Mouse (Mus musculus) forebrain, embryonic 13.5 days (tissue): Measurements from ENCODE around the gene Scamp1. TPM values are rescaled to one million over a fixed set of nuclear protein-coding genes. Genes with fewer than 3 reads are reported as not detected.
A peak's percentile ranks its signal among the peaks of the same experiment; 100 is the strongest.

Experiments used
- ATAC-seq: fragments of 200-750 bp; cut with Nextera tagmentation; 2 replicates; pipeline ENCODE4 v1.8.0; 2017
- H3K27ac ChIP-seq: fragments of 300-500 bp; sonication (generic); 2 replicates; pipeline ENCODE4 v1.5.1; 2015; ENCODE audit warnings: inconsistent platforms, mild to moderate bottlenecking, moderate library complexity
- H3K27me3 ChIP-seq: fragments of 300-500 bp; sonication (generic); 2 replicates; pipeline ENCODE4 v1.6.1; 2015; ENCODE audit warnings: mild to moderate bottlenecking, inconsistent platforms
- H3K36me3 ChIP-seq: fragments of 300-500 bp; sonication (generic); 2 replicates; pipeline ENCODE4 v1.6.1; 2015; ENCODE audit warnings: mild to moderate bottlenecking, inconsistent platforms; ENCODE audit not compliant: poor library complexity, severe bottlenecking
- H3K4me1 ChIP-seq: fragments of 300-500 bp; sonication (generic); 2 replicates; pipeline ENCODE4 v1.6.1; 2015; ENCODE audit warnings: inconsistent platforms
- H3K4me2 ChIP-seq: fragments of 300-500 bp; sonication (generic); 2 replicates; pipeline ENCODE4 v1.6.1; 2015; ENCODE audit warnings: inconsistent platforms, mild to moderate bottlenecking, moderate library complexity
- H3K4me3 ChIP-seq: fragments of 300-500 bp; sonication (generic); 2 replicates; pipeline ENCODE4 v1.5.1; 2015; ENCODE audit warnings: mild to moderate bottlenecking, inconsistent platforms
- H3K9ac ChIP-seq: fragments of 300-500 bp; sonication (generic); 2 replicates; pipeline ENCODE4 v1.6.1; 2015; ENCODE audit warnings: mild to moderate bottlenecking, inconsistent platforms
- H3K9me3 ChIP-seq: fragments of 300-500 bp; sonication (generic); replicated peaks from 2 replicates; pipeline ENCODE4 v1.6.1; 2016; ENCODE audit warnings: inconsistent platforms
- WGBS: fragments of 180-500 bp; shearing (Covaris S2); methylation state at CpG from one replicate; pipeline ENCODE4 v1.1.7; 2015; 5-methylcytosine and 5-hydroxymethylcytosine counted together
- polyA plus RNA-seq: library from polyadenylated mRNA; unstranded; fragments of >200 nt; fragmentation: Nextera tagmentation; extraction: Ambion mirVana; gene quantifications from 2 replicates; pipeline ENCODE4 v1.2.1, GENCODE M21; 2015

Scamp1 gene
- polyA plus RNA-seq, 1 experiment from 2014 or later = 65.2 TPM

DNA sequence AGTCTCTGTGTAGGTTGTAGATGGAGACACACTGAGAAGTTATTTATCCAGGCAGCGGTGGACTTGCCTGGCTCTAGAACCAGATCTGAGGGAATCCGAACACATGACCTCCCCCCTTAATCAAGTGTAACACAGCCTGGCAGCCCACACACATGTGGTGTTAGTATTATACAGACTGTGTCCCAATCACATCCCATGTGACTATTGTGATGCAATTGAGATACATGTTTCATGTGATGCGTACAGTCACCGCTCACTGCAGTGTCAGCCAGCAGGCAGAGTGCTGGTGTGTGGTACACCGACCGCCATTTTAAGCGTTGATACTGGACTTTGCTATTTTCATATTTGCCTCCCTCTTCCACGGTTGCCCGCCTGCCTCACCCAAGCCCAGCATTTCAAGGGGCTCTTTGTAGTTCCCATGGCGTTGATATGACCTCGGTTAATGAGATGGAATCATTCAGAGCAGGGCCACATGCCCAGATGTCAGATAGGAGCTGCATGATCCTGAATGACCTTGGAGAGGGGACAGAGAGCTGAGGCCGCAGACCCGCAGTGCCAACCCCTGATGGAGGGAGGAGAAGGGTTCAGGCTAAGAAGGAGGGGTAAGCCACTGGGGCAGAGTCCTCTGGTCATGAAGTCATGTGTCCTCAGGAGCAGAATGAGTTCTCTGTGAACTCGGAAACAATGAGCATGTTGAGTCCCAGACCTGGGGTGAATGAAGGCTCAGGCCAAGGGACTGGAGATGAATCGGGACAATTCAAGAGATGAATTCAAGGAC, 112.9 kb downstream of the Scamp1 start:
- H3K9ac ChIP-seq = no peak overlapping the region
- peaks cover 33% of the 10 kb centered on the region for H3K4me1 ChIP-seq
- no peak overlapping the region for H3K27ac ChIP-seq
- 77% methylated on average over 15 of the region's 15 CpGs for WGBS
- H3K36me3 ChIP-seq = no peaks in the 10 kb centered on the region
- H3K9me3 ChIP-seq = no peaks in the 10 kb centered on the region
- H3K27me3 ChIP-seq = peaks cover 22% of the 10 kb centered on the region
- no peak overlapping the region for H3K4me3 ChIP-seq
- peak; percentile 28; the same call in 1 of the 2 replicates for ATAC-seq
- H3K4me2 ChIP-seq = no peak overlapping the region; the same call in 1 of the 2 replicates

DNA sequence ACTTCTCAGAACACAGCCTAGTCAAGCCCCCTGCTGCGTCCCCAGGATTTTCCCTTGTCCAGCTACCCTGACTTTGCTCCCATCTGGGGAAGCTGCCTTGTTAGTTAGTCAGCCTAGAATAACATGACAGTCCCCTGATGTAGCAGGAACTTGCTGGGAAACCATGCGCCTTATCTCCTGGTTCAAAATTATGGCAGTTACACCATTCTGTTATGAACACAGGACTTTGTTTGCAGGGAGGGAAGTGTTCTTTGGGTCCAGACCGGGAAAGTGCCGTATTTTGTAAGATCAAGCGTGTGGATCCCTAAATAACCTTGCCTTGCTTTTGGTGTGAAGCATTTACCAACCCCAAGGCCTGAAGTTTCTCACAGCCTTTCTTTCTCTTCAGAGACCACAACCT, 114.0 kb downstream of the Scamp1 start:
- no peak for ATAC-seq
- Histone ChIP-seq H3K4me3 (no peak overlapping the region), H3K4me1 (peaks cover 33% of the 10 kb centered on the region), H3K9ac (no peak overlapping the region), H3K9me3 (no peaks in the 10 kb centered on the region), H3K27me3 (peaks cover 22% of the 10 kb centered on the region), H3K36me3 (no peaks in the 10 kb centered on the region), H3K27ac (no peak overlapping the region), H3K4me2 (no peak overlapping the region)
- 37% methylated on average over 5 of the region's 5 CpGs for WGBS

DNA sequence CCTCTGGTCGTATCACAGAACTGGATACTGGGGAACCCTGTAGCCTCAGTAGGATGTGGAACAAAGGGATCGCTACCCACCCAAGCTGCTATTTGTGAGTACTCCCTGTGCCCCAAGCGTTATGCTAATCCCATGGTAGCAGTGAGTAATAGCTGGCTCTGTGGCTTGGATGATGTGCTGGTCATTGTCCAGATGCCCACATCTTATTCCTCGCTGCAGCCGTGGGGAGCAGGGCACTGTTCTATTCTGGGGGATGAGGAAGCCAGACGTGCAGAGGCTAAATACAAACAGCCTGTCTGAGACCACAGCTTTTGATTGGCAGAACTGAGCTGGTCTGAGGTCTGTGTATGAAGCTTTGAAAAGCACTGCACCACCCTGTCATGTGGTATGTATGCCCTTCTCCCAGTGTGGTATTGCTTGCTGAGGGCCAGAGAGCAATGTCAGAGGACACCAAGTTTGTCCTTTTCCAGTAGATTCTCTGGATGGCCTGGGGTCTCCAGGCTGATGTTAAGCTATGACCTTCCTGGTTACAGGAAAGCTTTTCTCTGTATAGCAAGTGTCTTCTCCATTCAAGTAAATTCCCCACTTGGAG, 116.2 kb downstream of the Scamp1 start:
- ATAC-seq = no peak

DNA sequence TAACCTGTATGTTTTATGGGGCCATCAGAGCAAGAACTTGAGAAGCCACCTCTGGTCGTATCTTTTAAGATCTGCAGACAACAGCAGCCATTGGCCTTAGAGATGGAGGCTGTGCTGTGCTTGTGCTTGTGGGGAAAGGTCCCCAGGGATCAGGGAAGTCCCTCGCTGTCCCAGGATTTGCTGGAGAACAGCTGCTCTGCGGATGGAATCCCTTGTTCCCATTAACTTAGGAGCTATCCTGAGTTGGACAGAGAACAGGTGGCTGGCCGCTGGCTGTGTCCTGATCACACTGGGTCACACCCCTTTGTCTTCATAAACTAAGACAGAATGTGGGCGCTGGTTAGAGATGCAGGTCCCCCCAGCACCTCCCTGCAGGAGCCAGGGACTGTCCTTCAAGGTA, 117.3 kb downstream of the Scamp1 start:
- no peak for ATAC-seq
- no peak overlapping the region for H3K9ac ChIP-seq

More for the DNA sequence above, 116.2 kb downstream of the Scamp1 start:
- no peaks in the 10 kb centered on the region for H3K36me3 ChIP-seq
- no peak overlapping the region for H3K27ac ChIP-seq
- no peak overlapping the region for H3K4me3 ChIP-seq
- H3K4me1 ChIP-seq = peaks cover 25% of the 10 kb centered on the region
- no peak overlapping the region for H3K4me2 ChIP-seq
- 55% methylated on average over 6 of the region's 6 CpGs for WGBS
- no peaks in the 10 kb centered on the region for H3K9me3 ChIP-seq
- no peak overlapping the region for H3K9ac ChIP-seq
- peaks cover 11% of the 10 kb centered on the region for H3K27me3 ChIP-seq

DNA sequence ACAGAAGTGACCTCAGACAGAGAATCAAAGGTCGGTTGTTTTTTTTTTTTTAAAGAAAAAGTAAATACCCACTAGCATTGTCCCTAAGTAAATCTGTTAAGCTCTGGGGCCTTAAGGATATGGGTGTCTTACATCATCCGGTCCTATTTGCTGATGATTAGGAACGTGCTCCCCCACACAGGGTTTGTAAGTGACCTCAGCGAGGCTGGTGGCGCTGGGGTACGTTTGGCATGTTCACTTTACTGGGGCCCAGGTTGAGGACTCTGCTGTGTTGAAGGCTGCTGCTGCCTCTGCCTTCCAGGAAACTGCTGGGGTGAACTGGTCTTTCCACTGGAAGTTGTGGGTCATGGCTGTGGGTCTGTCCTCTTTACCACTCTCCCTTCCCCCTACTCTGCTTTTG, 121.2 kb downstream of the Scamp1 start:
- Histone ChIP-seq H3K9ac (no peak overlapping the region), H3K27ac (no peak overlapping the region), H3K4me3 (no peak overlapping the region), H3K4me2 (no peak overlapping the region), H3K4me1 (peaks cover 3% of the 10 kb centered on the region; the same call in 1 of the 2 replicates), H3K9me3 (no peaks in the 10 kb centered on the region), H3K27me3 (no peaks in the 10 kb centered on the region), H3K36me3 (no peaks in the 10 kb centered on the region)
- ATAC-seq = no peak
- WGBS = 82% methylated on average over 6 of the region's 6 CpGs

More for the DNA sequence above, 117.3 kb downstream of the Scamp1 start:
- H3K27ac ChIP-seq = no peak overlapping the region
- H3K36me3 ChIP-seq = no peaks in the 10 kb centered on the region
- H3K27me3 ChIP-seq = peaks cover 11% of the 10 kb centered on the region
- H3K4me3 ChIP-seq = no peak overlapping the region
- peaks cover 14% of the 10 kb centered on the region for H3K4me1 ChIP-seq
- no peak overlapping the region for H3K4me2 ChIP-seq
- 84% methylated on average over 5 of the region's 5 CpGs for WGBS
- no peaks in the 10 kb centered on the region for H3K9me3 ChIP-seq

DNA sequence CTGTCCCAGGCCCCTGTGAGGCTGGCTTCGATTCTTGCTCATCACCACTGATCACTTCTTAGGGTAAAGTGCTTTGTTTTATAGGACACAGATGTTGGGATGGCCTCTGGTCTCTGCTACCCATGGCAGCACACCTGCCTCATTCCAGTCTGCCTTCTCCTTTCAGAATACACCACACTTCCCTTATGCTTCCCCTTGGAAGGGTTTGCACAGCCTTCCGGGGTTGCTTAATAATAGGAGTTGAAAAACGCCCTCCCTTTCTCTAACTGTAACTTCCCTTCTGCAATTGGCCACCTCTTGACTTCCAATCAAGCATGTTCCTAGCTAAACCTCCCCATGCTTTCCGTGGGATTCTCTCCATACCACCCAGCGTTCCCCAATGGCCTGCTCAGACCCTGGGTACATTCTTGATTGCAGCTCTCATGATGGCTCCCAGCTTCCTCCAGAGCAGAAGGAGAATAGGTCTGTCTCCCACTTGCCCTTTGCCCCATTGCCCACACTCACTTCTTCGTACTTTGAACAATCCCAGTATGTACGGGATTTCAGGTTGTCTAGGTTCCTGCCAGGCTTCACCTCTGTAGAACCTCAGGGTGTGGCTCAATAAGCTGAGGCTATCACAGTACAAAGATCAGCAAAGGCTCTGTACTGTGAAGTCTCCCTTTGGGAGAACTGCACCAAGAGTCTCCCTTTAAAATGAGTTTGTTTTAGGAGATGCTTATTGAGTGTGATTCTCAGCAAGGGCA, 126.0 kb downstream of the Scamp1 start:
- Histone ChIP-seq H3K4me3 (no peak overlapping the region), H3K27me3 (no peaks in the 10 kb centered on the region), H3K36me3 (no peaks in the 10 kb centered on the region), H3K4me1 (peaks cover 6% of the 10 kb centered on the region; the same call in 1 of the 2 replicates), H3K4me2 (no peak overlapping the region), H3K27ac (no peak overlapping the region), H3K9ac (no peak overlapping the region), H3K9me3 (no peaks in the 10 kb centered on the region)
- WGBS = 86% methylated on average over 7 of the region's 7 CpGs
- no peak for ATAC-seq

DNA sequence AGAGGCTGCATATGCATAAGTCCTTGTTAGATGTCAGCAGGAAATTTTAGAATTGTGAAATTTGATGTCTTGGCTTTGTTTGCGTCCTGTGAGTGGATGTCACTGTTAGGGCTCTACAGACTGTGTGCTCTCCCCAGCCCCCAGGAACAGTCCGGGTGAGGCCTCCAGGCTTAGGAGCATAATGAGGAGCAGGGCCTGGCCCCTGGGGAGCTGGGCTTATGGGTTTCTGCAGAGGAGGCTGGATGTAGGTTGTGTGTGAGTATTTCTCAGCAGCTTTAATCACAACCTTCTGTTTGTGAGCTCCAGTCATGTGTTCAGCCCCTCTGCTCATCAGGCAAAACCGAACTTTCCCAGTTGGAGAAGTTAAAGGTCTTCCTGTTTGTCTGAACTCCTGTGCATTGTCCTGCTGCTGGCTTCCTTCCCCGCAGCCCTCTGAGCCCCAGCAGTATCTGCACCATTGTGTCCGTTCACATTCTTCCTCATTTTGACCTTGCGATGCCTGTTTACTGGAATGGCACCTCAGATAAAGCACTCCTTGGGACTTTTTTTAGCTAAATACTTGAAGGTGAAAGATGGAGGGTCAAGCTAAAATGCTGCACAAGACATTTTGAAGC, 126.7 kb downstream of the Scamp1 start:
- Histone ChIP-seq H3K27me3 (no peaks in the 10 kb centered on the region), H3K4me1 (peaks cover 6% of the 10 kb centered on the region; the same call in 1 of the 2 replicates), H3K4me2 (no peak overlapping the region), H3K36me3 (no peaks in the 10 kb centered on the region), H3K9ac (no peak overlapping the region), H3K4me3 (no peak overlapping the region), H3K27ac (no peak overlapping the region), H3K9me3 (no peaks in the 10 kb centered on the region)
- 55% methylated on average over 6 of the region's 6 CpGs for WGBS
- no peak for ATAC-seq

DNA sequence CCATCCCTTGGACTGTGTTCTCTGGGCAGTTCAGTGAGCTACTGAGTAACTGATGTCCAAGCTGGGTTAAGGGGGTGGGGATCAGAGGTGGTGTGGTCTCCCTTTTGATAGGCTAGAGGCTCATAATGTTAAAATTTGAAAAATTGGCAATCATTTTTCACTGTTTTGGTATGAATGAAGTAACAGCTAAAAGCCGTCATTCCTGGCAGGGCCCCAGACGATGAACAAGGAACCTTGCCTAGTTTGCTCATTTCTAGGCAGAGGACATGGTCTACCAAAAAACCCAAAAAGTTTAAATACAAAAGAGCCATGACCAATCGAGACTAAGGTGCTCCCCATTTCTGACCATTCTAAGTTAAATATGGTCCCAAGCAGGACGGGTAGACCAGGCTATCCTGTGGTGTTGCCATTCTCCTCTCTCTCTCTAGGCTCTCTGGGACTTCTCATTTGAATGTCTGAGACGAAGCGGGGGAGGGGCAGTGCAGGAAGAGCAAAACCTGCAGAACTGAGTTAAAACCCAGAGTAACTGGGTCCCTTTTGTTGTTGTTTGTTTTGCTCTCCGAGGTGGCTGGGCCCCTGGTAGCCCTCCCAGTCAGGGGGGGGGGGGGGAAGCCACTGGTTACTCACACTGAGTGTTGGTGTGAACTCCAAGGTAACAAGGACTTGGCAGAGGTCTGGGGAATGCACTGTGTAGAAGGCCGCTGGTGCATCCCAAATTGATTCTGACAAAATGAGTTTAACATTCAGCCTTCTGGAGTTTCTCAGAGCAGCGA, 129.8 kb downstream of the Scamp1 start:
- H3K4me2 ChIP-seq = no peak overlapping the region
- no peaks in the 10 kb centered on the region for H3K27me3 ChIP-seq
- no peak overlapping the region for H3K4me3 ChIP-seq
- H3K9me3 ChIP-seq = no peaks in the 10 kb centered on the region
- H3K4me1 ChIP-seq = peaks cover 6% of the 10 kb centered on the region; the same call in 1 of the 2 replicates
- ATAC-seq = no peak
- H3K9ac ChIP-seq = no peak overlapping the region
- no peak overlapping the region for H3K27ac ChIP-seq
- H3K36me3 ChIP-seq = no peaks in the 10 kb centered on the region
- WGBS = 44% methylated on average over 9 of the region's 9 CpGs

DNA sequence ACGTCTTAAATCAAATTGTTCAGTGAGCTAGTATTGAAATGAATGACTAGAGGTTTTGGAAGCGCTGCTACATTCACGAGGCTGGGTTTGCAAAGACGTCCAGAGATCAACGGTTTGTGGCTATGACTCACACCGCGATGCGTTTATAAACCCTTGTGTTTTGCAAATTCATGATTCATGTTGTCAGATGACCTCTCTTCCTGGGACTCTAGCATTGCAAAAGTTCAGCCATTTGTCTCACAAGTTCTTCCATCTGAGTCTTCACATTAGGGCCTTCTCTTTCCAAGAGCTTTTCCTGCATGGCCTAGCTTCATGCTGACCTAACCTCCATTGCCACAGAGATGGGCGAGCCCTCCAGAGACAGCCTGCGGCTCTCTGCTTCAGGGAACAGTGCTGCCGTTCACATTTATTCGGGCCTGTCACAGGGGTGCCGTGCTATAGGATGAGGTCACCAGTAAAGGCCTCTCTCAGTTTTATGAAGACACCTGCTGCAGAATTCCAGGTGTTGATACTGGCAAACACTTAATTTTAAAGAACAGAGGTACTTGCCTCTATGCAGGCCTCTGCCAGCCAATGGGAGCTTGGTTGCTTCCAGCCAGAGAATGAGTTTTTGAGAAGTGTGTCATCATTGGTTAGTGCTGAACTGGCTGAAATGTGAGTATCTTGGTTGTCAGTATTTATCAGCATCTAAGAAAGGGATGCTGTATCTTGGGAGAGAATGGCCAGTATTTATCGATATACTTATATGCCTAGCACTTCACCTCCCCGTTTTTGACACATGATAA, 131.0 kb downstream of the Scamp1 start:
- no peak for ATAC-seq
- Histone ChIP-seq H3K27me3 (no peaks in the 10 kb centered on the region), H3K4me1 (peaks cover 6% of the 10 kb centered on the region; the same call in 1 of the 2 replicates), H3K9ac (no peak overlapping the region), H3K9me3 (no peaks in the 10 kb centered on the region), H3K27ac (no peak overlapping the region), H3K36me3 (no peaks in the 10 kb centered on the region), H3K4me3 (no peak overlapping the region), H3K4me2 (no peak overlapping the region)
- 90% methylated on average over 15 of the region's 15 CpGs for WGBS

DNA sequence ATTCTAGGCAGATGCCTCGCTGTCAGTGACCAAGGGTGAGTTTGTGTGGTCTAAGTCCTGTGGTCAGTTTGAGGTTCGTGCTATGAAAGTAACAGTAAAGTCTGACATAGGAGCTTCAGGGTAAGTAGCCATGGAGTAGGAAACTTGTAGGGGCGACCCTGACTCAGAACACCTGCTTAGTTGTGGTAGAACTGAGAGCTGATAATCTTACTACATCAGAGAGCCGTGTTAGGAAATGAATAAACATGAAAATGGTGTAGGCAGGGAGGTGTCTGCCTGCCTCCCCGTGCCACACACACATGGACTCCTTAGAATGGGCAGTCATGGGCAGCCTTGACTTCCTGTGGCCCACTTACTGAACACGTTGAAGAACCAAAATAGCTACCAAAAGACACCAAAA, 132.0 kb downstream of the Scamp1 start:
- ATAC-seq = no peak
- Histone ChIP-seq H3K9me3 (no peaks in the 10 kb centered on the region), H3K9ac (no peak overlapping the region), H3K4me1 (0 out of 2 replicates have a peak, but pooled peaks cover under 1% of the 10 kb centered on the region), H3K36me3 (no peaks in the 10 kb centered on the region), H3K4me3 (no peak overlapping the region), H3K4me2 (no peak overlapping the region), H3K27ac (no peak overlapping the region), H3K27me3 (no peaks in the 10 kb centered on the region)
- WGBS = 92% methylated on average over 6 of the region's 6 CpGs

DNA sequence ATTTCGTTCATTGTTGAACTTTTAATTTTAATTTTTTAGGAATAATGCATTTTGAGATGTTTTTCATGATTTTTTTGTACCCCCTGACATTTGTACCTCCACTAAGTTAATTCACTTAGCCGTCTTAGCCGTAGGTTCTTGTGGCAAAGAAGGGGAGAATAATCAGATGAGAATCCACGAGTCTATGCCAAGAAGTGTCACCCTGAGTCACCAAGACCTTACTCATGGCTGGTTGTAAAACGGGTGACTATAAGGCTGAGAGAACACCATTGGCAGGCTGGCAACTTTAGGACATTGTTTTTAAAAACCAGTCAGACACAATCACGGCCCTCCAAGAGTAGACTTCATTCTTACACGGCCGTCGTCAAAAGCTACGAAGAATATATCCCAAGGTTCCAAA, 132.8 kb downstream of the Scamp1 start:
- WGBS = 93% methylated on average over 10 of the region's 10 CpGs
- no peaks in the 10 kb centered on the region for H3K36me3 ChIP-seq
- H3K27ac ChIP-seq = no peak overlapping the region
- no peaks in the 10 kb centered on the region for H3K27me3 ChIP-seq
- H3K4me3 ChIP-seq = no peak overlapping the region
- no peaks in the 10 kb centered on the region for H3K4me1 ChIP-seq
- no peak overlapping the region for H3K4me2 ChIP-seq
- H3K9ac ChIP-seq = no peak overlapping the region
- no peaks in the 10 kb centered on the region for H3K9me3 ChIP-seq
- ATAC-seq = no peak
